Mouse (Mus musculus) embryonic facial prominence, embryonic 11.5 days (tissue): ENCODE data around the gene Hist2h4. TPM values are rescaled to one million over a fixed set of nuclear protein-coding genes. Genes with fewer than 3 reads are reported as not detected.

ENCODE experiments used
- ATAC-seq: fragments of 200-750 bp; cut with Nextera tagmentation; replicated peaks from 2 replicates; pipeline ENCODE4 v1.8.0; 2017; ENCODE audit warnings: low read depth; ENCODE audit not compliant: insufficient number of reproducible peaks, low FRiP score, low TSS enrichment
- DNase-seq: peaks from one replicate; pipeline ENCODE4 v3.0.0-alpha.2; 2015; ENCODE audit warnings: low spot score
- H3K27ac ChIP-seq: fragments of 300-500 bp; sonication (generic); replicated peaks from 2 replicates; pipeline ENCODE4 v1.5.1; 2014; ENCODE audit warnings: mild to moderate bottlenecking, low read depth, low read length, control low read depth
- H3K27me3 ChIP-seq: fragments of 300-500 bp; sonication (generic); 2 replicates; pipeline ENCODE4 v1.6.1; 2014; ENCODE audit warnings: mild to moderate bottlenecking, low read length, moderate library complexity, mixed read lengths; ENCODE audit not compliant: control insufficient read depth, insufficient read depth
- H3K36me3 ChIP-seq: fragments of 300-500 bp; sonication (generic); replicated peaks from 2 replicates; pipeline ENCODE4 v1.6.1; 2014; ENCODE audit warnings: low read depth, mild to moderate bottlenecking, low read length, moderate library complexity, mixed read lengths; ENCODE audit not compliant: control insufficient read depth, insufficient read depth
- H3K4me1 ChIP-seq: fragments of 300-500 bp; sonication (generic); 2 replicates; pipeline ENCODE4 v1.6.1; 2014; ENCODE audit warnings: low read length, mixed read lengths; ENCODE audit not compliant: control insufficient read depth, insufficient read depth
- H3K4me2 ChIP-seq: fragments of 300-500 bp; sonication (generic); 2 replicates; pipeline ENCODE4 v1.6.1; 2014; ENCODE audit warnings: low read depth, mild to moderate bottlenecking, control low read depth, low read length, moderate library complexity
- H3K4me3 ChIP-seq: fragments of 300-500 bp; sonication (generic); 2 replicates; pipeline ENCODE4 v1.5.1; 2014; ENCODE audit warnings: low read depth, low read length, control low read depth
- H3K9ac ChIP-seq: fragments of 300-500 bp; sonication (generic); replicated peaks from 2 replicates; pipeline ENCODE4 v1.6.1; 2014; ENCODE audit warnings: mild to moderate bottlenecking, control low read depth, low read length
- H3K9me3 ChIP-seq: fragments of 300-500 bp; sonication (generic); replicated peaks from 2 replicates; pipeline ENCODE4 v1.6.1; 2016; ENCODE audit warnings: mild to moderate bottlenecking, low read length, inconsistent platforms, mixed read lengths; ENCODE audit not compliant: control insufficient read depth
- WGBS: fragments of 180-500 bp; shearing (Covaris S2); extraction: QIAGEN DNeasy Blood & Tissue Kit; methylation state at CpG from one replicate; pipeline ENCODE4 v1.1.7; 2014; 5-methylcytosine and 5-hydroxymethylcytosine counted together
- polyA plus RNA-seq: library from polyadenylated mRNA; unstranded; fragments of >200 nt; fragmentation: Nextera tagmentation; extraction: Ambion mirVana; gene quantifications from 2 replicates; pipeline ENCODE4 v1.2.1, GENCODE M21; 2014

Gene Hist2h4
- polyA plus RNA-seq, 1 experiment from 2014 or later, result 4.4 TPM

DNA sequence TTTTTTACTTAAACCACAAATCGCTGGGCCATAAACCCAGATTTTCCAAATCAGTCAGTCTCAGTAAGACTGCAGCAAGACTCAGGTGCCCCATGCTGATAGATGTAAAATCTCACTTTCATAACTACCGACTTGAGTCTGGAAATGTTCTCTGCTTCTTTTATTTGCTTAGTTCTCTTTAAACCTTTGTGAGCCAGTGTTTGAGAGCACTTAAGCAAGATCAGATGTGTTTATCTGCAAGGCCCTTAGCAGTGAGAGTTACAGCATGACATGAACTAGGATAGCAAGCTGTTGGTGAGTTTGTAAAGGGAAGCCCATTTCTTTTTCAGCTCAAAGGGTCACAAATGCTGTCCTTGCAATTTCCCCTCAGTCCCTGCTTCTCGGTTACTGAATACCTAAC, 5.9 kb downstream of the Hist2h4 start:
- WGBS, result 76% methylated on average over 3 of the region's 3 CpGs
- H3K27ac ChIP-seq, result no peak overlapping the region
- H3K4me2 ChIP-seq, result no peak overlapping the region
- H3K9ac ChIP-seq, result no peak overlapping the region
- H3K4me1 ChIP-seq, result no peaks in the 10 kb centered on the region
- H3K4me3 ChIP-seq, result no peak overlapping the region
- ATAC-seq, result no peak
- no peak for DNase-seq
- H3K36me3 ChIP-seq, result no peaks in the 10 kb centered on the region
- H3K27me3 ChIP-seq, result no peaks in the 10 kb centered on the region
- H3K9me3 ChIP-seq, result no peaks in the 10 kb centered on the region

DNA sequence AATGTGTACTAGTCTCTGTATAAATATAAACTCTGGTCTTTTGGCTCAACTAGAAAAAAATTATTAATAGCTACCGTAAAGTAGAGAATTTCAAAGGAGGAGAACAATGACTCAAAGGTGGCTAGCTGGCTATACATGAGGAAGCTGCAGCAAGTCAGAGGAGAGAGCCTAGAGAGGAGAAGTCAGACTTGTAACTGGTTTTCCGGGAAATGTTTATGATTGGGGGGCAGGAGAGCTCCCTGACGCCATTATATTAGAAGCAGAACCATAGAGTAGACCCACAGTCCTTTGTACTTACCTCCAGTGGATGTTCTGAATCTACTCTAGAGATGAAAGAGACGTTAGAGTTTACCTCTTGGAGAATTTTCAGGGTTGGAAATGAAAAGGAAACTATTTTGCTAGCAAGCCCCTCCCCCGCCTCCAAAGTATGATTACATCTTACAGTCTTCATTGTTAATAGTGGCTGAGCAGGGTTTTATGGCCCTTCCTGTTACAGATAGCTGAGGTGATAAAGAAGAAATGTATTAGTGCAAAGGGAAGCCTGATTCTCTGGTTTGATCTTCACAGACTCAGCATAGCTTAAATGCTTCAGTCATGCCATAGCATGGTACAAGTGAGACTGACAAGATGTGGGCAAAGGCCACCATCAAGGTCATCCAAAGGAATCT, 7.1 kb downstream of the Hist2h4 start:
- no peak for DNase-seq
- Histone ChIP-seq H3K27me3 (no peaks in the 10 kb centered on the region), H3K4me1 (no peaks in the 10 kb centered on the region), H3K9me3 (no peaks in the 10 kb centered on the region), H3K4me3 (no peak overlapping the region), H3K4me2 (no peak overlapping the region), H3K27ac (no peak overlapping the region), H3K36me3 (no peaks in the 10 kb centered on the region), H3K9ac (no peak overlapping the region)
- ATAC-seq, result no peak
- WGBS, result 83% methylated on average over 5 of the region's 5 CpGs

DNA sequence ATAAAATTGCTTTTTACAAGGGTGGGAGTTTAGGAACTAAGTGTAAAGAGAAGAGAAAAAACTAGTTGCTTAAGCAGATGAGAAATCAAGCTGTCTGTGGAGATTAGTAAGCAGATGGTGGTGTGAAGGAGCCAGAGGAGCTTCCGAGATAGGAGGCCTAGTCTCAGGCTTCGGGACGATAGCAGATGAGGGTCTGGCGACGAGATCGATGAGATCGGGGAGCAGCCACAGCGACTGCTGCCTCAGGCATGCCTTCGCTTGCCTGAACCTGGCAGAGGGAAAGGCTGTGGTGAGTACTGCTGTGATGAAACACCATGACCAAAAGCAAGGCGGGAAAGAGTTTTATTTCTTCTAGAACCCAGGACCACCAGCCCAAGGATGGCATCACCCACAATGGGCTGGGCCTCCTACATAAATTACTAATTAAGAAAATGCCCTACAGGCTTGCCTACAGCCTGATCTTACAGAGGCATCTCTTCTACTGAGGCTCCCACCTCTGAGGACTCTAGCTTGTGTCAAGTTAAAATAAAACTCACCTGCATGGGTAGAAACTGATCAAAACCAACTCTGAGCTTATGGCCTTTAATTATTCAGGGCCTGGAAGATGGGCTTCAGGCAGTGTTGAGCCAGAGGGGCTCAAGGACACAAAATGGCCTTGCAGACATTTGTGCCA, 8.3 kb downstream of the Hist2h4 start:
- 55% methylated on average over 10 of the region's 10 CpGs for WGBS
- Histone ChIP-seq H3K27me3 (no peaks in the 10 kb centered on the region), H3K4me3 (no peak overlapping the region), H3K9me3 (no peaks in the 10 kb centered on the region), H3K4me1 (no peaks in the 10 kb centered on the region), H3K36me3 (no peaks in the 10 kb centered on the region), H3K9ac (no peak overlapping the region), H3K27ac (no peak overlapping the region), H3K4me2 (no peak overlapping the region)
- DNase-seq (peak; percentile 49), ATAC-seq (no peak)

DNA sequence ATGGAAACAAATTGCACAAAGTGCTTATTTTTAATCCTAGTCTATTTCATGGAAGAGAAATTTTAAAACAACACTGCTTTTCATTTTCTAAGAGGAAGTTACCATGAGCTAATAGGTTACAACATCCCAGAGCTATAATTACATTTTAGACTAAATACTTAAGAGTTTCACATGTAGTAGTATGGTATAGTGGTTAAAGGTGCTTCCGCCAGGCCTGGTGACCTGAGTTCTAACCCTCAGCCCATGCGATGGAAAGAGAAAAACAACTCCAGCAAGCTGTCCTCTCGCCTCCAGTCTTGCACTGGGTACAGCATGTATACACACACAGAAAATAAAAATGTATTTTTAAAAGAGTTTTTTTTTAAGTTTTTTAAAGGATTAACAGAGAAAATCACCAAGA, 11.3 kb downstream of the Hist2h4 start:
- Histone ChIP-seq H3K27ac (no peak overlapping the region), H3K27me3 (no peaks in the 10 kb centered on the region), H3K9ac (no peak overlapping the region), H3K4me3 (no peak overlapping the region), H3K9me3 (no peaks in the 10 kb centered on the region), H3K4me2 (no peak overlapping the region), H3K4me1 (no peaks in the 10 kb centered on the region), H3K36me3 (no peaks in the 10 kb centered on the region)
- DNase-seq, result no peak
- WGBS, result 82% methylated on average over 3 of the region's 3 CpGs
- ATAC-seq, result no peak

DNA sequence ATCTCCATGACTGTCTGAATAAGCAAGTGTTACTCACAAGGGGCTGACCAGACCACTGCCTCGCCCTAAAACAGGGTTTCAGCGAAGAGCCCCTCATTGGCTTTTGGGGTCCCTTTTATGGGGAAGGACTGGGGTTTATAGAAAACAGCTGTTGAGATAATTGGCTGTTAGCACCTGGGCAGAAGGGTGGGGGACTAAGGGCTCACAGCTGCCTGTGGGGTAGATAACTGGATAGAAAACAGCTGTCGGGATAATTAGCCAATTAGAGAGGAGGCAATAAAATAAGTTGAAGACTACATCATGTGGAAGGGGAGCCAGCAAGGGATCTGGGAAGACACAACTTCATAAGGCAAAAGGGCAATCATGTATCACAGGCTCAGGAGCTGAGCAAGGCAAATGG, 12.2 kb downstream of the Hist2h4 start:
- Histone ChIP-seq H3K27ac (no peak overlapping the region), H3K36me3 (no peaks in the 10 kb centered on the region), H3K9me3 (no peaks in the 10 kb centered on the region), H3K4me1 (no peaks in the 10 kb centered on the region), H3K4me2 (no peak overlapping the region), H3K9ac (no peak overlapping the region), H3K4me3 (no peak overlapping the region), H3K27me3 (no peaks in the 10 kb centered on the region)
- ATAC-seq (no peak), DNase-seq (no peak)
- 59% methylated on average over 3 of the region's 3 CpGs for WGBS

DNA sequence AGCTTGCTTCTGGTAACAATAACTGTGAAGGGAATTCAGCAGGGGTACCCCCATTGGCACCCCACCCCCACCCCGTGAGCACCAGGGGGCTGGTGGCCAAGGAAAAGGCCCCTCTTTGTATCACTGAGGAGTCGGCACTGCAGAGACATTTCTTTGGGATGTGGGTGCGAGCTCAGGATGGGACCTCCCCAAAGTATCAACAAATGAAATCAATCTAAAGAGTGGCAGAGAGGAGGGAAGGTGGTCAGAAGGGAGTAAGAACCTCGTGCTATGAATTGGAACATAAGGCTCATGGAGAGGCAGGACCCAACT, 14.1 kb downstream of the Hist2h4 start:
- Histone ChIP-seq H3K4me3 (peak overlapping the region; percentile 48; the same call in 1 of the 2 replicates), H3K9ac (no peak overlapping the region)

DNA sequence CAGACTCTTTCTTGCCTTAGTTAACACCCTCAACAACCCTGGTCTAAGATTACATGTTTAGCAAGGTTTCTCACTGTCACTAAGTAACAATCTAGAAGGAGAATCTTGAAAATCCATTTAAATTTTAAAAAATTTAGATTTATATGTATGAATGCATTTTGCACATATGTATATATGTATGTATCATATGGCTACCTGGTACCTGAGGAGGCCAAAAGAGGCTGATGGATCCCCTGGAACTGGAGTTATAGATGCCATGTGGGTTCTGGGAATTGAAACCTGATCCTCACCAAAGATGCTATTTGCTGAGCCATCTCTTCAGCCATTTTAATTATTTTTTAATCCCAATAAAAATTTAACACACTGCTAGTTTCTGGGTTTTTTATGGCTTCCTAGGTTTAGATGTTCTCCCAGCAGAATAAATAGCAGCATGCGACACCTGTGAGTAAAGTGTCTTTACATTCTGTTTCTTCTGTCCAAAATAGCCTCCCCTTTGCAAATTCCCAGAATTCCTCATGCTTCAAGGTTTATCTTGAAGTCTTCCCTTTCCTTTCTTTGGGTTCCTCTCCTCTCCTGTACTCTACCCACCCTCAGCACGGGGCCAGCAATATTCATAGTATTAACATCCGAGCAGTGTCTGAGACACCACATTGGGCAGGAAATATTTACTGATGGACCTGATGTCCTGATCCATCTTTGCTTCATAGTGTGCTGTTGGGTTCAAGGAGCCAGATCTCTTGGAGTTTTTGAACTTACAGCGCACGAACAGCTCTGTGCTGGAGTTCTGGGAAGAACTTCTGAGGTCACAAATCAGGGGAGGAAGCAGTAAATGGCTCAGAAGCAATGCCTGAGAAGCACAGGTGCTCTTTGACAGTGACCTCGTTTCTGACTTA, 14.7 kb downstream of the Hist2h4 start:
- no peaks in the 10 kb centered on the region for H3K36me3 ChIP-seq
- H3K4me1 ChIP-seq, result no peaks in the 10 kb centered on the region; the same call in 1 of the 2 replicates
- DNase-seq (peak; percentile 54), ATAC-seq (no peak)
- H3K9me3 ChIP-seq, result no peaks in the 10 kb centered on the region
- peak overlapping the region; percentile 37; the same call in 1 of the 2 replicates for H3K9ac ChIP-seq
- H3K4me3 ChIP-seq, result peak overlapping the region; percentile 48
- H3K4me2 ChIP-seq, result peak overlapping the region; percentile 52
- 52% methylated on average over 6 of the region's 6 CpGs for WGBS
- H3K27ac ChIP-seq, result 0 out of 2 replicates have a peak overlapping the region, but pooled peaks have one; percentile 28
- H3K27me3 ChIP-seq, result no peaks in the 10 kb centered on the region

More for the DNA sequence above, 14.1 kb downstream of the Hist2h4 start:
- no peak for DNase-seq
- no peaks in the 10 kb centered on the region for H3K27me3 ChIP-seq
- 0 out of 2 replicates have a peak overlapping the region, but pooled peaks have one; percentile 28 for H3K27ac ChIP-seq
- H3K9me3 ChIP-seq, result no peaks in the 10 kb centered on the region
- ATAC-seq, result no peak
- no peaks in the 10 kb centered on the region; the same call in 1 of the 2 replicates for H3K4me1 ChIP-seq
- 57% methylated on average over 4 of the region's 4 CpGs for WGBS
- peak overlapping the region; percentile 23 for H3K4me2 ChIP-seq
- H3K36me3 ChIP-seq, result no peaks in the 10 kb centered on the region
